Mouse (Mus musculus) myocyte (in vitro differentiated cells): ENCODE results near the gene Snhg11.

Experiments used
- POLR2A ChIP-seq: IDR thresholded peaks from one replicate; pipeline ENCODE4 v1.6.1; 2011; ENCODE audit warnings: low read depth, mild to moderate bottlenecking, control low read depth, moderate library complexity; ENCODE audit not compliant: insufficient read length
- POLR2AphosphoS2 ChIP-seq: IDR thresholded peaks from one replicate; pipeline ENCODE4 v1.6.1; 2011; ENCODE audit warnings: low read depth, control low read depth; ENCODE audit not compliant: insufficient read length
- REST ChIP-seq: IDR thresholded peaks from one replicate; pipeline ENCODE4 v1.6.1; 2011; ENCODE audit warnings: mild to moderate bottlenecking, control low read depth, moderate library complexity; ENCODE audit not compliant: insufficient read depth, insufficient read length
- SRF ChIP-seq: IDR thresholded peaks from one replicate; pipeline ENCODE4 v1.6.1; 2011; ENCODE audit warnings: low read depth; ENCODE audit not compliant: control insufficient read depth, insufficient read length
- TCF3 ChIP-seq: IDR thresholded peaks from one replicate; pipeline ENCODE4 v1.6.1; 2011; ENCODE audit warnings: low read depth, control low read depth; ENCODE audit not compliant: insufficient read length
- USF1 ChIP-seq: IDR thresholded peaks from one replicate; pipeline ENCODE4 v1.6.1; 2011; ENCODE audit warnings: low read depth, mild to moderate bottlenecking, control low read depth, moderate library complexity

DNA sequence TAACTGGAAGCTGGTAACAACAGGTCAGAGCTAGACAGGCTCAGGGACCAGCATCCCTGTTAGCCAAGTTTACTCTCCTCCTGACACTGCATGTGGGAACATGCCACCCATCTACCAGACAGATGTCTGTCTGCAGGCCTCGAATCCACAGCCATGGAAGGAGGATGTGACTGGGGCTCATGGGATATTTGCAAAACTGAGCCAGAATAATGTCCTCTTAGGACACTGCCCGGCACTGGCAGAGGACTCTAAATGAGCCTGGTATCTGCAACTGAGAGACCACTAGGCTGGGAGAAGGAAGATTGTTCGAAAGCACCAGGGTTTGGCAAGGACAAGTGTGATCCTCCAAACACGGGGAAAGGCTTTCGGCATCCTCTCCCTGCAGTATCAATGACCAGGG is 19.3 kb upstream of the Snhg11 start:
- TF ChIP-seq POLR2A = no peak
- TF ChIP-seq POLR2AphosphoS2 = no peak
- TF ChIP-seq TCF3 = no peak
- TF ChIP-seq SRF = no peak
- TF ChIP-seq USF1 = no peak
- TF ChIP-seq REST = no peak
